Mouse (Mus musculus): Measurements from ENCODE around the gene Gm4177.
"Not testable (repeated sequence)": the region's sequence is repeated elsewhere in the genome, so short reads cannot be mapped to it uniquely, and the experiment has no call there.

The Gm4177 gene

DNA sequence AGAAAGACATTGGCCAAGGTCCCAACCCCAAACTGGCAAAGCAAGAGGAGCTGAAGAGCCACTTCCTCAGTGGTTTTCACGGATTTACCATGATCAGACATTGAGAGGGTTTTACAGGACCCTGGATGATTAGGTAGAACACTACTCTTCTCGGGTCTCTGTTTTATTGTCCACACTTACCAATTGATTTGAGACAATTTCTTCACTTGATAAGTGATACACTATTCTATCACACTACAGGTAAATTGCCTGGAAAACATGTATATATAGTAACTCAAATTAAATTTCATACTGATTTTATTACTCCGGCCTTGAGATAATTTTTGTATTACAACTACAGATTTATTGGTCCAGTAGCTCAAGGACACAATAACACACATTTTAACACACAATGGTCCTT, at the start of gene Gm4177:
Gene Gm4177, minus strand, starts transcription at position 101 of the 400 bp plus-strand sequence.
- in situ Hi-C loops (cut with MboI; ENCODE audit: low sequenced_read_pairs), result not testable (repeated sequence)

- in situ Hi-C loops (cut with MboI; ENCODE audit: low sequenced_read_pairs), result not testable (repeated sequence)
Measured at GRCm38 (mm10) chr7:21844167-21844566, 47.6 kb upstream of the Gm4177 start, which contains the start of gene Gm5725. Gene Gm5725 (minus strand): TSS chr7:21844267.

DNA sequence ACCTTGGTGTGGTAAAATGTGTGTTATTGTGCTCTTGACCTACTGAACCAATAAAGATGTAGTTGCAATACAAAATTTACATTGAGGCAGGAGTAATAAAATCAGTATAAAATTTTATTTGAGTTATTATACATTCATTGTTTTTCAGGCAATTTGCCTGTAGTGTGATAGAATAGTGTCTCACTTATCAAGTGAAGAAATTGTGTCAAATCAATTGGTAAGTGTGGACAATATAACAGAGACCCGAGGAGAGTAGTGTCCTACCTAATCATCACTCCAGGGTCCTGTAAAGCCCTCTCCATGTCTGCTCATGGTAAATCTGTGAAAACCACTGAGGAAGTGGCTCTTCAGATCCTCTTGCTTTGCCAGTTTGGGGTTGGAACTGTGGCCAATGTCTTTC, 35.5 kb upstream of the Gm4177 start, which contains the start of gene Vmn1r135:
Gene Vmn1r135, plus strand, starts transcription at position 301 of the 400 bp plus-strand sequence.
- in situ Hi-C loops (cut with MboI; ENCODE audit: low sequenced_read_pairs), result not testable (repeated sequence)

DNA sequence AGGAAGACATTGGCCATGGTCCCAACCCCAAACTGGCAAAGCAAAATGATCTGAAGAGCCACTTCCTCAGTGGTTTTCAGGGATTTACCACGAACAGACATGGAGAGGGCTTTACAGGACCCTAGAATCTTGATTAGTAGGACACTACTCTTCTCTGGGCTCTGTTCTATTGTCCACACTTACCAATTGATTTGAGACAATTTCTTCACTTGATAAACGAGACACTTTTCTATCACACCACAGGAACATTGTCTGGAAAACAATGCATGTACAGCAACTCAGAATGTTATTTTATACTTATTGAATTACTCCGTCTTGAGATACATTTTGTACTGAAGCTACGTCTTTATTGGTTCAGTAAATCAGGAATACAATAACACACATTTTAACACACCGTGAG, 35.2 kb downstream of the Gm4177 start, which contains the start of gene Gm4175:
Gene Gm4175, minus strand, starts transcription at position 101 of the 400 bp plus-strand sequence.
- in situ Hi-C loops (cut with MboI; ENCODE audit: low sequenced_read_pairs), result not testable (repeated sequence)
